Mouse (Mus musculus): ENCODE results near the gene Sobp.

GRCm38 (mm10) chr10:43143173-43143572, 31.2 kb downstream of the Sobp start:
- TF ChIP-seq CTCF (IDR thresholded peaks at IDR 0.05; ENCODE audit: low read depth) (no peak), EP300 (IDR thresholded peaks at IDR 0.05; ENCODE audit: low read depth) (no peak)
